Mouse (Mus musculus) embryonic facial prominence, embryonic 11.5 days (tissue): ENCODE results near the gene Atp5c1. TPM values are rescaled to one million over a fixed set of nuclear protein-coding genes. Genes with fewer than 3 reads are reported as not detected.

Experiments
- ATAC-seq: fragments of 200-750 bp; cut with Nextera tagmentation; replicated peaks from 2 replicates; pipeline ENCODE4 v1.8.0; 2017; ENCODE audit warnings: low read depth; ENCODE audit not compliant: insufficient number of reproducible peaks, low FRiP score, low TSS enrichment
- DNase-seq: peaks from one replicate; pipeline ENCODE4 v3.0.0-alpha.2; 2015; ENCODE audit warnings: low spot score
- H3K27ac ChIP-seq: fragments of 300-500 bp; sonication (generic); replicated peaks from 2 replicates; pipeline ENCODE4 v1.5.1; 2014; ENCODE audit warnings: mild to moderate bottlenecking, low read depth, low read length, control low read depth
- H3K27me3 ChIP-seq: fragments of 300-500 bp; sonication (generic); 2 replicates; pipeline ENCODE4 v1.6.1; 2014; ENCODE audit warnings: mild to moderate bottlenecking, low read length, moderate library complexity, mixed read lengths; ENCODE audit not compliant: control insufficient read depth, insufficient read depth
- H3K36me3 ChIP-seq: fragments of 300-500 bp; sonication (generic); replicated peaks from 2 replicates; pipeline ENCODE4 v1.6.1; 2014; ENCODE audit warnings: low read depth, mild to moderate bottlenecking, low read length, moderate library complexity, mixed read lengths; ENCODE audit not compliant: control insufficient read depth, insufficient read depth
- H3K4me1 ChIP-seq: fragments of 300-500 bp; sonication (generic); 2 replicates; pipeline ENCODE4 v1.6.1; 2014; ENCODE audit warnings: low read length, mixed read lengths; ENCODE audit not compliant: control insufficient read depth, insufficient read depth
- H3K4me2 ChIP-seq: fragments of 300-500 bp; sonication (generic); 2 replicates; pipeline ENCODE4 v1.6.1; 2014; ENCODE audit warnings: low read depth, mild to moderate bottlenecking, control low read depth, low read length, moderate library complexity
- H3K4me3 ChIP-seq: fragments of 300-500 bp; sonication (generic); 2 replicates; pipeline ENCODE4 v1.5.1; 2014; ENCODE audit warnings: low read depth, low read length, control low read depth
- H3K9ac ChIP-seq: fragments of 300-500 bp; sonication (generic); replicated peaks from 2 replicates; pipeline ENCODE4 v1.6.1; 2014; ENCODE audit warnings: mild to moderate bottlenecking, control low read depth, low read length
- H3K9me3 ChIP-seq: fragments of 300-500 bp; sonication (generic); replicated peaks from 2 replicates; pipeline ENCODE4 v1.6.1; 2016; ENCODE audit warnings: mild to moderate bottlenecking, low read length, inconsistent platforms, mixed read lengths; ENCODE audit not compliant: control insufficient read depth
- WGBS: fragments of 180-500 bp; shearing (Covaris S2); extraction: QIAGEN DNeasy Blood & Tissue Kit; methylation state at CpG from one replicate; pipeline ENCODE4 v1.1.7; 2014; 5-methylcytosine and 5-hydroxymethylcytosine counted together
- polyA plus RNA-seq: library from polyadenylated mRNA; unstranded; fragments of >200 nt; fragmentation: Nextera tagmentation; extraction: Ambion mirVana; gene quantifications from 2 replicates; pipeline ENCODE4 v1.2.1, GENCODE M21; 2014

Atp5c1 gene
- polyA plus RNA-seq, 1 experiment from 2014 or later: 639 TPM

DNA sequence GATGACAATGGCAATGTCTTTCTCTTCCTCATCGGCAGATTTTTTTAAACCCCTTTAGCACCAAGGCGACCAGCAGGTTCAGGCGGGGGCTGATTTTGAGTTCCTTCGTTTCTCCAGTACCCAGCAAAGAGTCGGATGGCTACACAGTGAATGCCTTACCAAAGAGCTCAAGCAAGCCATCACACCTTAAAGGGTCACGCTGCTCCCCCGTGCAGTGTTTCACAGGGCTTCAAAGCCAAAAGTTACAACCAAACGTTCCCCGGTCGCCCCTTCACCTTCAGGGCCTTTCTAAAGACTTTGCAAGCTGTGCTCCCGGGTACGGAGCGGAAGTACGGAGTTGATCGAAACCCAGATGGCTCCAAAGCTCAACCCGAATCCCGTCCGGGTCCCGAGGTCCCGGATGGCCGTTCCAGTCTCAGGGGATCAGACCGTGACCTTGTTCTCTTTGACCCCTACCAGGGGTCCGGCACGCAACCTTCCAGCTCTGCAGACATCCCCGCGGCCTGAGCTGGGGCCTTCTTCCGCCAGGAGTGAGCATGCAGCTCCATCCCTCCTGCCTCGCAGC, 483 bp downstream of the Atp5c1 start:
- WGBS: 0% methylated on average over 28 of the region's 28 CpGs
- DNase-seq (peak; percentile 45), ATAC-seq (no peak; the same call in none of the 2 replicates)
- Histone ChIP-seq H3K27ac (peak overlapping the region; percentile 78), H3K36me3 (no peaks in the 10 kb centered on the region), H3K4me3 (peak overlapping the region; percentile 84), H3K4me1 (no peaks in the 10 kb centered on the region; the same call in none of the 2 replicates), H3K4me2 (peak overlapping the region; percentile 43), H3K9me3 (no peaks in the 10 kb centered on the region), H3K9ac (peak overlapping the region; percentile 97), H3K27me3 (no peaks in the 10 kb centered on the region)

DNA sequence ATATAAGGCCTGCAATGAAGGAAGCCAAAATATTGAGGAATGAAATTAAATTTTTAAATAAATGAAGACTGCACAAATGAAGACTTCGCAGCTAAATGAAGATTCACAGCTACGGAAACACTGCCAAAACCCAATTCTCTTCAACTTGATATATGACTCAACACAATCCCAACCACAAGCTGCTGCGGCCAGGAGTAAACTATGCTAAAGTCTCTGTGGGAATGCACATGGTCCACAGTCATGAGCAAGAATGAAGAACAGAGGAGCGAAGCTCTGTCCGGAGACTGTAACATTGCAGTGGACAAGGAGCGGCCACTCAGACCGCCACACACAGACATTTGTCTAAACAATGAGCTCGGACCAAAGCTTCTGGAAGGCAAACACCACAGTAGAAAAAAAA, 3.6 kb downstream of the Atp5c1 start:
- Histone ChIP-seq H3K4me2 (no peak overlapping the region), H3K27ac (no peak overlapping the region), H3K27me3 (no peaks in the 10 kb centered on the region), H3K9me3 (no peaks in the 10 kb centered on the region), H3K36me3 (no peaks in the 10 kb centered on the region; the same call in 1 of the 2 replicates), H3K4me3 (no peak overlapping the region), H3K9ac (no peak overlapping the region), H3K4me1 (no peaks in the 10 kb centered on the region; the same call in none of the 2 replicates)
- 90% methylated on average over 8 of the region's 8 CpGs for WGBS
- ATAC-seq: no peak
- no peak for DNase-seq

GRCm38 (mm10) chr2:10074470-10074869, 5.8 kb downstream of the Atp5c1 start:
- no peak overlapping the region for H3K4me3 ChIP-seq
- no peak overlapping the region for H3K4me2 ChIP-seq
- no peaks in the 10 kb centered on the region for H3K27me3 ChIP-seq
- no peak overlapping the region for H3K9ac ChIP-seq
- H3K27ac ChIP-seq: no peak overlapping the region
- H3K9me3 ChIP-seq: no peaks in the 10 kb centered on the region
- ATAC-seq (no peak), DNase-seq (no peak)
- no peaks in the 10 kb centered on the region; the same call in none of the 2 replicates for H3K4me1 ChIP-seq
- no peaks in the 10 kb centered on the region; the same call in 1 of the 2 replicates for H3K36me3 ChIP-seq
- 81% methylated on average over 7 of the region's 7 CpGs for WGBS

DNA sequence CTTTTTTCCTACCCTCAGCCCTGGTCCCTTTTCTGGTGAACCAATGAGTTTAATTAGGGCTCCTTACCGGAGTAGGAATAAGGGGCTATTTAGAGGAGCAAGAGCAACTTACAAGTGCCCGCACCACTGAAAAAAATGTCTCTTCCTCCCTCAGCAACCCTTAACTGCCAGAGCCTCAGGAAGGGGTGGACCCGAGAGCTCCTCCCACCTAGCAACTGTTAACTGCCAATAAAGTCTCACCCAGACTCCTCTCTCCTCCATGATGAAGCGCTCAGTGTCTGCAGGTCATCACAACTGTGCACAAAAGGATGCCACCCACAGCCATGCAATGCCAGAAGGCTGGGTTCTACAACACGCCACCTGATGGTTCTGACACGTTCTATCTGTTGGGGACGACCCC, 8.6 kb downstream of the Atp5c1 start:
- DNase-seq (no peak), ATAC-seq (no peak)
- Histone ChIP-seq H3K36me3 (no peaks in the 10 kb centered on the region; the same call in 1 of the 2 replicates), H3K4me2 (no peak overlapping the region), H3K4me1 (no peaks in the 10 kb centered on the region), H3K4me3 (no peak overlapping the region), H3K27me3 (no peaks in the 10 kb centered on the region), H3K9me3 (no peaks in the 10 kb centered on the region), H3K27ac (no peak overlapping the region), H3K9ac (no peak overlapping the region)
- WGBS: 92% methylated on average over 7 of the region's 7 CpGs

DNA sequence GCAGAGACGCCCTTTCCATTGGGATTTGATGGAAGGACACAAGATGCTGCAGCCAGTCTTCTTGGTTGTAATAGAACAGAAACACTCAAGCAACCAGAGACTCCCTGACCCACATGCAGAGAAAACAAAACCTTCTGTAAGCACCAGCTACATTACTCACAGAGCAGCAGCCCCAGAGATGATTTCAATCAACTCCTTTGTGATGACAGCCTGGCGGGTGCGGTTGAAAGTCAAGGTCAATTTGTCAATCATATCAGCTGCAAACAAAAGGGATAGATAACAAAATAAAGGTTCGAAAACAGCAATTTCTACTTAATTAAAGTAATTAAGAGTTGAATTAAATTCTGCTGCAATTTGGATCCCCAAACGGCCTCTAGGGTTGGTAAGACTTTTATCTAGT, 21.5 kb downstream of the Atp5c1 start:
- H3K36me3 ChIP-seq: peaks cover 6% of the 10 kb centered on the region
- H3K9me3 ChIP-seq: no peaks in the 10 kb centered on the region
- H3K27me3 ChIP-seq: no peaks in the 10 kb centered on the region
- no peaks in the 10 kb centered on the region for H3K4me1 ChIP-seq
- ATAC-seq (no peak), DNase-seq (no peak)
- WGBS: 84% methylated on average over 5 of the region's 5 CpGs
- H3K9ac ChIP-seq: no peak overlapping the region
- no peak overlapping the region for H3K4me2 ChIP-seq
- H3K4me3 ChIP-seq: no peak overlapping the region
- H3K27ac ChIP-seq: no peak overlapping the region

GRCm38 (mm10) chr2:10051996-10052395, 28.3 kb downstream of the Atp5c1 start:
- no peak overlapping the region for H3K9ac ChIP-seq
- no peak for ATAC-seq
- 90% methylated on average over 1 of the region's 1 CpGs for WGBS

GRCm38 (mm10) chr2:10050878-10051277, 29.4 kb downstream of the Atp5c1 start:
- ATAC-seq (no peak), DNase-seq (no peak)
- Histone ChIP-seq H3K36me3 (no peaks in the 10 kb centered on the region), H3K9ac (no peak overlapping the region), H3K4me1 (no peaks in the 10 kb centered on the region), H3K4me3 (no peak overlapping the region), H3K27me3 (no peaks in the 10 kb centered on the region), H3K9me3 (no peaks in the 10 kb centered on the region), H3K27ac (no peak overlapping the region), H3K4me2 (no peak overlapping the region)
- 91% methylated on average over 3 of the region's 3 CpGs for WGBS

More at GRCm38 (mm10) chr2:10051996-10052395, 28.3 kb downstream of the Atp5c1 start:
- no peak overlapping the region for H3K4me2 ChIP-seq
- H3K4me3 ChIP-seq: no peak overlapping the region
- peaks cover 6% of the 10 kb centered on the region for H3K36me3 ChIP-seq
- no peaks in the 10 kb centered on the region for H3K4me1 ChIP-seq
- no peak for DNase-seq
- H3K9me3 ChIP-seq: no peaks in the 10 kb centered on the region
- H3K27ac ChIP-seq: no peak overlapping the region
- no peaks in the 10 kb centered on the region for H3K27me3 ChIP-seq

GRCm38 (mm10) chr2:10049456-10049855, 30.9 kb downstream of the Atp5c1 start:
- WGBS: 13% methylated on average over 10 of the region's 10 CpGs
- H3K27ac ChIP-seq: no peak overlapping the region

More at GRCm38 (mm10) chr2:10049456-10049855, 30.9 kb downstream of the Atp5c1 start:
- peak overlapping the region; percentile 52 for H3K4me2 ChIP-seq
- H3K9me3 ChIP-seq: no peaks in the 10 kb centered on the region
- no peaks in the 10 kb centered on the region for H3K27me3 ChIP-seq
- no peak overlapping the region for H3K9ac ChIP-seq
- no peaks in the 10 kb centered on the region for H3K36me3 ChIP-seq
- peak overlapping the region; percentile 96 for H3K4me3 ChIP-seq
- H3K4me1 ChIP-seq: no peaks in the 10 kb centered on the region
- ATAC-seq (no peak), DNase-seq (no peak)
